Mouse (Mus musculus) heart, embryonic 11.5 days (tissue): ENCODE measurements around the gene Klre1. TPM values are rescaled to one million over a fixed set of nuclear protein-coding genes. Genes with fewer than 3 reads are reported as not detected.
"Not testable (repeated sequence)": the region's sequence is repeated elsewhere in the genome, so short reads cannot be mapped to it uniquely, and the experiment has no call there.

Source experiments
- ATAC-seq: fragments of 200-750 bp; cut with Nextera tagmentation; replicated peaks from 2 replicates; pipeline ENCODE4 v1.8.0; 2017; ENCODE audit warnings: moderate library complexity; ENCODE audit not compliant: insufficient number of reproducible peaks, low FRiP score, low TSS enrichment
- H3K27ac ChIP-seq: fragments of 300-500 bp; sonication (generic); 2 replicates; pipeline ENCODE4 v1.5.1; 2014; ENCODE audit warnings: mild to moderate bottlenecking, low read depth, low read length
- H3K27me3 ChIP-seq: fragments of 300-500 bp; sonication (generic); 2 replicates; pipeline ENCODE4 v1.6.1; 2014; ENCODE audit warnings: mild to moderate bottlenecking, low read length, mixed read lengths; ENCODE audit not compliant: control insufficient read depth, insufficient read depth
- H3K36me3 ChIP-seq: fragments of 300-500 bp; sonication (generic); 2 replicates; pipeline ENCODE4 v1.6.1; 2014; ENCODE audit warnings: mild to moderate bottlenecking, low read length, moderate library complexity, mixed read lengths; ENCODE audit not compliant: control insufficient read depth, insufficient read depth
- H3K4me1 ChIP-seq: fragments of 300-500 bp; sonication (generic); 2 replicates; pipeline ENCODE4 v1.6.1; 2014; ENCODE audit warnings: low read length; ENCODE audit not compliant: control insufficient read depth, insufficient read depth
- H3K4me2 ChIP-seq: fragments of 300-500 bp; sonication (generic); 2 replicates; pipeline ENCODE4 v1.6.1; 2014; ENCODE audit warnings: mild to moderate bottlenecking, moderate library complexity
- H3K4me3 ChIP-seq: fragments of 300-500 bp; sonication (generic); 2 replicates; pipeline ENCODE4 v1.5.1; 2014; ENCODE audit warnings: low read depth, low read length
- H3K9ac ChIP-seq: fragments of 300-500 bp; sonication (generic); 2 replicates; pipeline ENCODE4 v1.6.1; 2014; ENCODE audit warnings: mild to moderate bottlenecking, low read depth, low read length, moderate library complexity
- H3K9me3 ChIP-seq: fragments of 300-500 bp; sonication (generic); replicated peaks from 2 replicates; pipeline ENCODE4 v1.6.1; 2016; ENCODE audit warnings: low read length; ENCODE audit not compliant: control insufficient read depth
- WGBS: fragments of 180-500 bp; shearing (Covaris S2); extraction: QIAGEN DNeasy Blood & Tissue Kit; methylation state at CpG from one replicate; pipeline ENCODE4 v1.1.7; 2014; ENCODE audit not compliant: insufficient replicate concordance; 5-methylcytosine and 5-hydroxymethylcytosine counted together
- polyA plus RNA-seq: library from polyadenylated mRNA; unstranded; fragments of >200 nt; fragmentation: Nextera tagmentation; extraction: Ambion mirVana; gene quantifications from 2 replicates; pipeline ENCODE4 v1.2.1, GENCODE M21; 2014

The Klre1 gene
- polyA plus RNA-seq, 1 experiment from 2014 or later = not detected

GRCm38 (mm10) chr6:129631046-129631445, 53.3 kb downstream of the Klre1 start:
- H3K4me2 ChIP-seq, H3K9me3 ChIP-seq, H3K4me3 ChIP-seq, H3K36me3 ChIP-seq, H3K4me1 ChIP-seq, H3K27ac ChIP-seq, H3K9ac ChIP-seq, ATAC-seq, H3K27me3 ChIP-seq: not testable (repeated sequence)
- WGBS = 68% methylated on average over 2 of the region's 2 CpGs

Other genes starting within 250 kb of the Klre1 start
- not detected in 2 replicates for gene 4922502D21Rik, start 246.1 kb upstream of the Klre1 start, polyA plus RNA-seq
- gene Clec12a, start 235.2 kb upstream of the Klre1 start, polyA plus RNA-seq = 0.31 and 0.42 TPM in 2 replicates
- gene Clec12b, start 192.0 kb upstream of the Klre1 start, polyA plus RNA-seq = 0.42 and 0.84 TPM in 2 replicates
- 7.4 and 8.8 TPM in 2 replicates for gene Clec1b, start 180.6 kb upstream of the Klre1 start, polyA plus RNA-seq
- 0.23 and 0.36 TPM in 2 replicates for gene Clec9a, start 169.0 kb upstream of the Klre1 start, polyA plus RNA-seq
- gene Clec1a, start 125.9 kb upstream of the Klre1 start, polyA plus RNA-seq = 0.18 and 0.86 TPM in 2 replicates
- 0.26 and 0.35 TPM in 2 replicates for gene Olr1, start 70.7 kb upstream of the Klre1 start, polyA plus RNA-seq
- not detected in 2 replicates for gene Tmem52b, start 65.3 kb upstream of the Klre1 start, polyA plus RNA-seq
- gene Gabarapl1, start 44.7 kb upstream of the Klre1 start, polyA plus RNA-seq = 12.5 and 15.4 TPM in 2 replicates
- not detected in 2 replicates for gene Klrd1, start 13.9 kb downstream of the Klre1 start, polyA plus RNA-seq
- gene Klrk1, start 46.0 kb downstream of the Klre1 start, polyA plus RNA-seq = not detected in 2 replicates
- not detected in 2 replicates for gene Klrc3, start 65.4 kb downstream of the Klre1 start, polyA plus RNA-seq
- gene Klrc2, start 82.8 kb downstream of the Klre1 start, polyA plus RNA-seq = not detected in 2 replicates
- not detected in 2 replicates for gene Klrc1, start 101.1 kb downstream of the Klre1 start, polyA plus RNA-seq
- gene Klri1, start 139.2 kb downstream of the Klre1 start, polyA plus RNA-seq = not detected in 2 replicates
- gene Klri2, start 162.6 kb downstream of the Klre1 start, polyA plus RNA-seq = not detected in 2 replicates
- not detected in 2 replicates for gene Gm156, start 206.4 kb downstream of the Klre1 start, polyA plus RNA-seq